Mouse (Mus musculus) C2C12 (cell line): ENCODE data around the gene Mcu. TPM values are rescaled to one million over a fixed set of nuclear protein-coding genes. Genes with fewer than 3 reads are reported as not detected.

Experiments
- H3K27me3 ChIP-seq: one replicate; pipeline ENCODE4 v1.6.1; 2011; ENCODE audit not compliant: control insufficient read depth, insufficient read depth, insufficient read length
- H3K36me3 ChIP-seq: one replicate; pipeline ENCODE4 v1.6.1; 2011; ENCODE audit not compliant: control insufficient read depth, insufficient read depth
- H3K4me3 ChIP-seq: one replicate; pipeline ENCODE4 v1.5.1; 2011; ENCODE audit warnings: mild to moderate bottlenecking, control low read depth; ENCODE audit not compliant: poor library complexity, insufficient read depth, severe bottlenecking
- H3K79me2 ChIP-seq: one replicate; pipeline ENCODE4 v1.6.1; 2011; ENCODE audit not compliant: control insufficient read depth, insufficient read depth
- H3K79me3 ChIP-seq: one replicate; pipeline ENCODE4 v1.6.1; 2011; ENCODE audit warnings: low read depth, control low read depth
- H3ac ChIP-seq: one replicate; pipeline ENCODE3; 2011; ENCODE audit warnings: low read depth; ENCODE audit not compliant: control insufficient read depth, insufficient read length
- CEBPB ChIP-seq: IDR thresholded peaks from one replicate; pipeline ENCODE4 v1.6.1; 2011; ENCODE audit warnings: low read depth, mild to moderate bottlenecking, control low read depth, moderate library complexity
- CTCF ChIP-seq: IDR thresholded peaks from one replicate; pipeline ENCODE4 v1.5.1; 2011; ENCODE audit not compliant: control insufficient read depth, insufficient read depth, insufficient read length
- FOSL1 ChIP-seq: IDR thresholded peaks from one replicate; pipeline ENCODE4 v1.8.0; 2011; ENCODE audit warnings: mild to moderate bottlenecking, low read length; ENCODE audit not compliant: poor library complexity, insufficient read depth, severe bottlenecking
- MAX ChIP-seq: IDR thresholded peaks from one replicate; pipeline ENCODE4 v1.6.1; 2011; ENCODE audit warnings: mild to moderate bottlenecking, control low read depth
- MYOD1 ChIP-seq: IDR thresholded peaks from one replicate; pipeline ENCODE4 v1.6.1; 2011; ENCODE audit warnings: low read depth; ENCODE audit not compliant: control insufficient read depth, insufficient read length
- MYOG ChIP-seq: IDR thresholded peaks from one replicate; pipeline ENCODE4 v1.6.1; 2011; ENCODE audit not compliant: control insufficient read depth, insufficient read length; ENCODE audit errors: extremely low read depth
- USF1 ChIP-seq: IDR thresholded peaks from one replicate; pipeline ENCODE4 v1.6.1; 2011; ENCODE audit warnings: low read depth, mild to moderate bottlenecking, control low read depth, moderate library complexity
- polyA plus RNA-seq: library from polyadenylated mRNA; unstranded; fragments of >200 nt; fragmentation: generic; extraction: Trizol; gene quantifications from one replicate; pipeline ENCODE4 v1.2.1, GENCODE M21; 2012; ENCODE audit warnings: missing spikeins

Gene Mcu
- polyA plus RNA-seq, 1 experiment = 23.3 TPM

GRCm38 (mm10) chr10:59603843-59604242 is 12.6 kb downstream of the Mcu start:
- H3K79me3 ChIP-seq = peaks cover 81% of the 10 kb centered on the region
- H3K27me3 ChIP-seq = no peaks in the 10 kb centered on the region
- H3ac ChIP-seq = no peak overlapping the region
- H3K79me2 ChIP-seq = peaks cover 100% of the 10 kb centered on the region
- TF ChIP-seq MAX = no peak
- TF ChIP-seq FOSL1 = no peak
- no peak for TF ChIP-seq USF1
- TF ChIP-seq CTCF = no peak
- no peak for TF ChIP-seq CEBPB
- TF ChIP-seq MYOG = no peak
- no peak for TF ChIP-seq MYOD1
- peaks cover 14% of the 10 kb centered on the region for H3K36me3 ChIP-seq
- no peak overlapping the region for H3K4me3 ChIP-seq

- Histone ChIP-seq H3ac (no peak overlapping the region), H3K79me2 (peaks cover 99% of the 10 kb centered on the region), H3K4me3 (no peak overlapping the region), H3K27me3 (no peaks in the 10 kb centered on the region), H3K79me3 (peaks cover 76% of the 10 kb centered on the region), H3K36me3 (peaks cover 20% of the 10 kb centered on the region)
- TF ChIP-seq MYOG = no peak
- TF ChIP-seq CEBPB = no peak
- no peak for TF ChIP-seq USF1
- TF ChIP-seq FOSL1 = no peak
- TF ChIP-seq CTCF = no peak
- no peak for TF ChIP-seq MAX
- TF ChIP-seq MYOD1 = no peak
Observed at GRCm38 (mm10) chr10:59602891-59603290, 13.6 kb downstream of the Mcu start.

- TF ChIP-seq CTCF = no peak
- no peak for TF ChIP-seq MYOG
- TF ChIP-seq MYOD1 = no peak
- no peak for TF ChIP-seq FOSL1
- no peak for TF ChIP-seq USF1
- TF ChIP-seq CEBPB = no peak
- TF ChIP-seq MAX = no peak
- Histone ChIP-seq H3ac (no peak overlapping the region), H3K79me3 (peaks cover 75% of the 10 kb centered on the region), H3K4me3 (no peak overlapping the region), H3K27me3 (no peaks in the 10 kb centered on the region), H3K36me3 (peaks cover 25% of the 10 kb centered on the region), H3K79me2 (peaks cover 99% of the 10 kb centered on the region)
Observed at GRCm38 (mm10) chr10:59602043-59602442, 14.4 kb downstream of the Mcu start.

- no peaks in the 10 kb centered on the region for H3K27me3 ChIP-seq
- no peak for TF ChIP-seq USF1
- no peak for TF ChIP-seq MAX
- TF ChIP-seq CTCF = no peak
- no peak for TF ChIP-seq MYOD1
- TF ChIP-seq CEBPB = no peak
- TF ChIP-seq FOSL1 = no peak
- TF ChIP-seq MYOG = no peak
- H3ac ChIP-seq = no peak overlapping the region
- H3K79me2 ChIP-seq = peaks cover 99% of the 10 kb centered on the region
- peaks cover 25% of the 10 kb centered on the region for H3K36me3 ChIP-seq
- no peak overlapping the region for H3K4me3 ChIP-seq
- H3K79me3 ChIP-seq = peaks cover 66% of the 10 kb centered on the region
Observed at GRCm38 (mm10) chr10:59600516-59600915, 16.0 kb downstream of the Mcu start.

GRCm38 (mm10) chr10:59593826-59594570 is 22.5 kb downstream of the Mcu start:
- no peak overlapping the region for H3ac ChIP-seq
- peaks cover 26% of the 10 kb centered on the region for H3K36me3 ChIP-seq
- H3K4me3 ChIP-seq = no peak overlapping the region
- peaks cover 39% of the 10 kb centered on the region for H3K79me3 ChIP-seq
- no peak for TF ChIP-seq MYOD1
- TF ChIP-seq CTCF = no peak
- no peak for TF ChIP-seq FOSL1
- no peak for TF ChIP-seq CEBPB
- TF ChIP-seq MYOG = no peak
- no peak for TF ChIP-seq USF1
- TF ChIP-seq MAX = no peak
- H3K27me3 ChIP-seq = no peaks in the 10 kb centered on the region
- H3K79me2 ChIP-seq = peaks cover 95% of the 10 kb centered on the region

GRCm38 (mm10) chr10:59590606-59591005 is 25.9 kb downstream of the Mcu start:
- Histone ChIP-seq H3K27me3 (no peaks in the 10 kb centered on the region), H3K36me3 (peaks cover 26% of the 10 kb centered on the region), H3K4me3 (no peak overlapping the region), H3K79me2 (peaks cover 93% of the 10 kb centered on the region), H3ac (no peak overlapping the region), H3K79me3 (peaks cover 34% of the 10 kb centered on the region)
- TF ChIP-seq MAX (no peak), USF1 (no peak), CTCF (no peak), MYOG (no peak), CEBPB (no peak), FOSL1 (no peak), MYOD1 (no peak)
